Mouse (Mus musculus): ENCODE measurements around the gene Bnip3. TPM values are rescaled to one million over a fixed set of nuclear protein-coding genes. Genes with fewer than 3 reads are reported as not detected.

Gene Bnip3
- polyA plus RNA-seq, 1 experiment, result not detected

DNA sequence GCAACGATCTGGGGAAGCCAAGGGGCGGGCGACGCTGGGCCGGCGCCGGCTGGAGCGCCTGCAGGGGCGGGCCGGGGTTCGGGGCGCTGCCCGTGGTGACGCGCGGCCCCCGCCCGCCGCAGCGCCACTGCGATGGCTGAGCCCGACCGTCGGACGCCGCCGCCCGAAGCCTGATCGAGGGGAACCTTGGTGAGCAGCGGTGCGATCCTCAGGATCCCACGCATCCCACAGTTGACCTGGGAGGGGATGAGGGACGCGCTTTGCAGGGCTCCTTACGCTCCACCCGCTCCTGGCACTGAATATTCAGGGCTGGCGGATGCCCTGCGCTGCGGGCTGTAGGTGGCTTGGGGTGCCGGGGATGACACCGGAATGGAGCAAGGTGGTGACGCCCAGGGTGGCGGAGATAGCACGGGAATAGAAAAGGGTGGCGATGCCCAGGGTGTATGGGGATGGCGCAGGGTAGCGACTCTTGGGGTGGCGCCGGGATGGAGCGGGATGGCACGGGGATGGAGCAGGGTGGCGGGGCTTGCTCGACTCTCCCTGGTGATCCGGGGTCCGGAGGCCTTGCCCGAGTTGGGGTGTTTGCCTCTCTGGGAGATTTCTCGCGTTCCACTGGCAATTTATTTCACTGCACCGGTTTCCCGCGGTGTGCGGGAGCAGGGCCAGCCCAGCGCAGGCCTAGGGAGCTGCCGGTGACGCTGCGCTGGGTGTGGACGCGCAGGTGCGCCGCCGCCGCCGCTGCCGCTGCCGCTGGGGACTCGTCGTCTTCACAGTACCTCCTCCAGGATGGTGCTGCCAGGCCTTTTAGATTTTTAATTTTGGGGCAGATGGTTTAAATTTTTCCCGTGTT is 31.5 kb upstream of the Bnip3 start, which contains the start of gene Jakmip3:
Jakmip3 (plus strand) TSS at position 119 of the 850 bp plus-strand sequence.
- TF ChIP-seq POLR2A (IDR thresholded peaks at IDR 0.05; ENCODE audit: insufficient read depth, low read depth, low read length), result 0 out of 2 replicates have a peak, but pooled peaks have one; percentile 18
- no peak for TF ChIP-seq CTCF (IDR thresholded peaks at IDR 0.05; ENCODE audit: insufficient read depth, low read depth, low read length)
- Histone ChIP-seq H3K27ac (ENCODE audit: insufficient read depth, low read depth, low read length) (peak within 1 kb of the TSS; percentile 92), H3K4me1 (ENCODE audit: control insufficient read depth, insufficient read depth, low read length) (peaks cover 12% of the 10 kb centered on the region), H3K4me3 (ENCODE audit: insufficient read depth, low read depth, low read length) (peak within 1 kb of the TSS; percentile 70)
- under 1% methylated on average over 78 of the region's 78 CpGs for WGBS

DNA sequence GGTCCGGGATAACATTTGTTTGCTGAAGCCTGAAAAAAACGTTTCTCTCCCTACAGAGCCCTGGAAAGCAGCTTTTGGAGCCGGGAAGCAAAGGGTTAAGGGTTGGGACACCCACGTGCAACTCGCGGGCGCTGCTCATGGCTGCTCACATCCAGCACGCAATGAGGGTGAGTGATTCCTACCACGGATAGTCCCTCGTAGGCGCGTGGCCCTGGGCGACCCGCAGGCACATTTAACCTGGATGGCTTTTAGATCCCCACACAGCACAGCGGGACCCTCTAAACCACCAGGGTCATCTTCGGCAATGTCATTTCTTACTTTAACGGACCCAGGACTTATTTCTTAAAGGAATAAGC is 30.9 kb upstream of the Bnip3 start:
- TF ChIP-seq CTCF (IDR thresholded peaks at IDR 0.05; ENCODE audit: insufficient read depth, low read depth, low read length) (no peak), POLR2A (IDR thresholded peaks at IDR 0.05; ENCODE audit: insufficient read depth, low read depth, low read length) (no peak)
- H3K4me3 ChIP-seq (ENCODE audit: insufficient read depth, low read depth, low read length), result peak overlapping the region; percentile 70
- under 1% methylated on average over 17 of the region's 17 CpGs for WGBS
- peaks cover 9% of the 10 kb centered on the region for H3K4me1 ChIP-seq (ENCODE audit: control insufficient read depth, insufficient read depth, low read length)
- H3K27ac ChIP-seq (ENCODE audit: insufficient read depth, low read depth, low read length), result peak overlapping the region; percentile 92

DNA sequence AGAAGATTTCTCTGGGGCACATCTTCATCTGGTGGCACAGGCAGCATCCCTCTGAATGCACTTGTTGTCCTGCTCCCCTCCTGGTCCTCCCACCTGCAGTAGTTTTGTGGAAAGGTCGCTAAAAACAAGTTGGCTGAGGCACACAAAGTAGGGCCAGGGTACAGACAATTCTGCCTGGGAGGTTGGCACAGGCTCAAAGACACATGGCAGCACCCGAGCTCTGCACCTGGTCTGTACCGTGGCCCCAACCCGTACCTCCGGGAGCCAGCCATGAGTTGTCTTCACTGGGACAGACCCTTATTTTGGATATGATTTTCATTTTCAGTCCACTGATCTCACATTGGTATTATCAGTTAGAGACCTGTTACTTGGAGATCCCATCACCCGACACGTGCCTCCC is 29.7 kb upstream of the Bnip3 start:
- TF ChIP-seq CTCF (IDR thresholded peaks at IDR 0.05; ENCODE audit: insufficient read depth, low read depth, low read length), result no peak
- TF ChIP-seq POLR2A (IDR thresholded peaks at IDR 0.05; ENCODE audit: insufficient read depth, low read depth, low read length), result no peak

DNA sequence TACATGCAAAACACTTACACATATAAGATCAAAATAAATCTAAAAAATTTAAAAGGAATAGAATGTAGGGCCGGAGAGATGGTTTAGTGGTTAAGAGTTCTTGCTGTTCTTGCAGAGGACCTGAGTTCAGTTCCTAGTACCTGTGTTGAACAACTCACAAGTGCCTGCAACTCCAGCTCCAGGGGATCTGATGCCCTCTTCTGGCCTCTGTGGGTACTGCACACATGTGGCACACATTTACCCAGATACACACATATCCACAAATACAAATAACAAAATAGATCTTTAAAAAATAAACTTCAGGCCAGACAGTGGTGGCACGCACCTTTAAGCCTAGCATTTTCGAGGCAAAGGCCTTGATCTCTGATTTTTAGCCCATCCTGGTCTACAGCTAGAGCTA is 25.2 kb upstream of the Bnip3 start:
- TF ChIP-seq POLR2A (IDR thresholded peaks at IDR 0.05; ENCODE audit: insufficient read depth, low read depth, low read length), result no peak
- no peak for TF ChIP-seq CTCF (IDR thresholded peaks at IDR 0.05; ENCODE audit: insufficient read depth, low read depth, low read length)
- Histone ChIP-seq H3K27ac (ENCODE audit: insufficient read depth, low read depth, low read length) (no peak overlapping the region), H3K4me1 (ENCODE audit: control insufficient read depth, insufficient read depth, low read length) (no peaks in the 10 kb centered on the region), H3K4me3 (ENCODE audit: insufficient read depth, low read depth, low read length) (no peak overlapping the region)
- WGBS, result 87% methylated on average over 3 of the region's 3 CpGs

More for the DNA sequence above, 29.7 kb upstream of the Bnip3 start:
- Histone ChIP-seq H3K4me1 (ENCODE audit: control insufficient read depth, insufficient read depth, low read length) (peaks cover 6% of the 10 kb centered on the region), H3K4me3 (ENCODE audit: insufficient read depth, low read depth, low read length) (no peak overlapping the region), H3K27ac (ENCODE audit: insufficient read depth, low read depth, low read length) (no peak overlapping the region)
- 79% methylated on average over 7 of the region's 7 CpGs for WGBS

DNA sequence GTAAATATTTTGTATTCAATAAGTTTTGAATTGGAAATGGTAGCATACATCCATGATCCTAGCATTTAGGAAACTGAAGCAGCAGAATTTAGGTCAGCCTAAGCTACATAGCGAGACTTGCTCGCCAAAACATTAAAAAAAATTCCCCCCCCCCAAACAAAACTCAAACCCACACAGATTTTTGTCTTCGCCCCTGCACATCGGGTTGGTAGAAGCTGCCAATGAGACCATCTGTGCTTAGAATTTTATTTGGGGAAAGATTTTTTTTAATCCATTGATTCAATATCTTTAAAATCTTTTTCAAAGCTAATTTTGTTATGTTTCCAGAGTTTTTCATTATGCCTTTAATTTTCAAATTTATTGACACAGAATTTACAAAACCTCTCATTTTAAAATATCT is 19.1 kb upstream of the Bnip3 start:
- 80% methylated on average over 4 of the region's 4 CpGs for WGBS
- Histone ChIP-seq H3K27ac (ENCODE audit: insufficient read depth, low read depth, low read length) (no peak overlapping the region), H3K4me3 (ENCODE audit: insufficient read depth, low read depth, low read length) (no peak overlapping the region), H3K4me1 (ENCODE audit: control insufficient read depth, insufficient read depth, low read length) (no peaks in the 10 kb centered on the region)
- TF ChIP-seq CTCF (IDR thresholded peaks at IDR 0.05; ENCODE audit: insufficient read depth, low read depth, low read length), result no peak
- TF ChIP-seq POLR2A (IDR thresholded peaks at IDR 0.05; ENCODE audit: insufficient read depth, low read depth, low read length), result no peak

DNA sequence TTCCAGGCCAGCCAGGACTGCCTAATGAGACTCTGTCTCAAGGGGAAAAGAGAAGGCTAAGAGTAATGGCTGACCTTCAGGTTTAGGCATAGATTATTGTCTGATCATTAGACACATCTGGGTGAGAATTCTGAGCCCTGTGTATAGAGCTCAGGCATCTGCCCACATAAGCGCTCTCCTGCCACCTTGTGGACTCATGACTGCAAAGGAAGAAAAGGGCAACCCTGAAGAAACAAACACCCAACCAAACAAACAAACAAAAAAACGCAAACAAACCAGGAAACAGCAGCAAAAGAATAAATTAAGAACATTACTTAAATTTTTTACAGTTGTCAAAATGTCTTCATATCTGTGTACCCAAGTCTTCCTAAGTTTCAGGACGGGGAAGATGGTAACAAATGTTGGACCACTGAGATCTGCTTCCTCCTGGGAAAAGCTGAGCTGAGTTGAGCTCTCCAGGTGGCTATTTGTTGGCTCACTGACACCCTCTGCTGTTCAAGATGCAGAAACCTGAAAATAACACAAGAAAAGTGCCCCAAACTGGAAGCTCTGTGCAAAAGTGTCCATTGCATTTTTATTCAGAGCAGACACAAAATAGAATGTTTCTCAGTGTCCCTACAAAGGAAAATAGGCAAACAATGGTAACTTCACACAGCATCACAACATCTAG is 14.6 kb upstream of the Bnip3 start:
- peaks cover 8% of the 10 kb centered on the region for H3K4me1 ChIP-seq (ENCODE audit: control insufficient read depth, insufficient read depth, low read length)

DNA sequence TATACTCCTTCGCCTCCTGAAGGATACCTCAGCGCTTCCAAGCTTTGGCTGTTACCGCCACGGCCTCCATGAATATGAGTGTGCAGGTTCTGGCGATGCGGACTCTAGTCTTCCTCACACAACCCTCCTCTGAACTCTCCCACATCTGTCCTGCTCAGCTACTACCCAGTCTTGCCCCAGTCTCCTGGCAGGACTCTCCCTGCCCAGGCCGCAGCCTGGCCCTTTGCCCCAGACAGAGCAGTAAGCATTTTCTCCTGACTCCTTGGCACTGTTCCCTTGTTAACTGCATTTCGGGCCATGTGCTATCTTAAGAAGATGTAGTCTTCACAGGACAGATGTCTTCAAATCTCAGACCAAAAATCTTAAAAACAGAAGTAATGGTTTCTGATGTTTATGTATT is 12.3 kb upstream of the Bnip3 start:
- no peak for TF ChIP-seq POLR2A (IDR thresholded peaks at IDR 0.05; ENCODE audit: insufficient read depth, low read depth, low read length)
- no peak for TF ChIP-seq CTCF (IDR thresholded peaks at IDR 0.05; ENCODE audit: insufficient read depth, low read depth, low read length)
- Histone ChIP-seq H3K4me1 (ENCODE audit: control insufficient read depth, insufficient read depth, low read length) (peaks cover 8% of the 10 kb centered on the region), H3K27ac (ENCODE audit: insufficient read depth, low read depth, low read length) (no peak overlapping the region), H3K4me3 (ENCODE audit: insufficient read depth, low read depth, low read length) (no peak overlapping the region)
- WGBS, result 93% methylated on average over 8 of the region's 8 CpGs

More for the DNA sequence above, 14.6 kb upstream of the Bnip3 start:
- no peak overlapping the region for H3K27ac ChIP-seq (ENCODE audit: insufficient read depth, low read depth, low read length)
- no peak overlapping the region for H3K4me3 ChIP-seq (ENCODE audit: insufficient read depth, low read depth, low read length)
- TF ChIP-seq CTCF (IDR thresholded peaks at IDR 0.05; ENCODE audit: insufficient read depth, low read depth, low read length) (no peak), POLR2A (IDR thresholded peaks at IDR 0.05; ENCODE audit: insufficient read depth, low read depth, low read length) (no peak)
- 13% methylated on average over 3 of the region's 3 CpGs for WGBS

DNA sequence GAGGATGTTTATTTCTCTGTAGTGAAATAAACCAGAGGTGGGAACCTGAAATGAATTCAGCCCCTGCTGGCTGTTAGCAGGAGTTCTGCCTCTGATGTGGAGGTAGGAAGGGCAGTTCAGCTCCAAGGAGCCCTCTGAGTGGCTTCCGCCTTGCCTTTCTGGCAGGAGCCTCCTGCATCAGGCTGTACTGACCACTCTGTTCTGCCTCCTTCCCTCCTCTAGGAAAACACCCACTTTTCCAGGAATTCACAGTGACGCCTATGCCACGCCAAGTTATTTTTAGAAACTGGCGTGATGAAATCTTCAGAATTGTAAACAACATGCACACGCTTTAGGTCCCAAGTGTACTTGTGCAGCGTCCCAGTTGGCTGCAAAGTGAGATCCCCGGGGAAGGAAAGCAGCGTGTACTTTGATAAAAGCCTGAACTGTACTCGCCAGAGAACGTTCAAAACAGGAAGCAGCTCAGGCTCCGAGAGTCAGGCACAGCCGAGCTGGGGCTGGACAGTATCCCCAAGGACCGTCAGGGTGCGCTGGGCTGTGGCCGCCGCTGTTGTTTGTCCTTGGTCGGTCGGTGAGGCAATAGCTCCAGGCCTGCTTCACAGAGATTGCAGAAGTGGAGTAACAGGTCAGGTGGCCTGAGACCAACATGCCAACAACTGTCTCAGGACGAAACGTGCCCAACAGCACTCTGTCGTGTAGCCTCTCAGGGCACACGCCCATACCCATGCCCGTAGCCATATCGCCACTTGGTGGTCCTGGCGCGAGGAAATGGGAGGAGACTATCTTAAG is 10.0 kb upstream of the Bnip3 start:
- Histone ChIP-seq H3K4me3 (ENCODE audit: insufficient read depth, low read depth, low read length) (peak overlapping the region; percentile 1; the same call in 1 of the 2 replicates), H3K27ac (ENCODE audit: insufficient read depth, low read depth, low read length) (no peak overlapping the region), H3K4me1 (ENCODE audit: control insufficient read depth, insufficient read depth, low read length) (peaks cover 8% of the 10 kb centered on the region)
- 12% methylated on average over 26 of the region's 26 CpGs for WGBS
- no peak for TF ChIP-seq POLR2A (IDR thresholded peaks at IDR 0.05; ENCODE audit: insufficient read depth, low read depth, low read length)
- no peak for TF ChIP-seq CTCF (IDR thresholded peaks at IDR 0.05; ENCODE audit: insufficient read depth, low read depth, low read length)

Data from olfactory bulb, adult 2 months (tissue).